Mouse (Mus musculus) forebrain, postnatal 0 days (tissue): ENCODE data around the gene Cacna1e. TPM values are rescaled to one million over a fixed set of nuclear protein-coding genes. Genes with fewer than 3 reads are reported as not detected.

Source experiments
- ATAC-seq: fragments of 200-750 bp; cut with Nextera tagmentation; 2 replicates; pipeline ENCODE4 v1.8.0; 2017; ENCODE audit warnings: mild to moderate bottlenecking, moderate library complexity
- DNase-seq: peaks from one replicate; pipeline ENCODE4 v3.0.0-alpha.2; 2015
- H3K27ac ChIP-seq: fragments of 300-500 bp; sonication (generic); 2 replicates; pipeline ENCODE4 v1.5.1; 2014; ENCODE audit warnings: low read depth, mild to moderate bottlenecking, antibody characterized with exemption, low read length, moderate library complexity, mixed read lengths
- H3K27me3 ChIP-seq: fragments of 300-500 bp; sonication (generic); 2 replicates; pipeline ENCODE4 v1.6.1; 2014; ENCODE audit warnings: mild to moderate bottlenecking, low read length, mixed read lengths; ENCODE audit not compliant: insufficient read depth
- H3K36me3 ChIP-seq: fragments of 300-500 bp; sonication (generic); 2 replicates; pipeline ENCODE4 v1.6.1; 2014; ENCODE audit warnings: mild to moderate bottlenecking, moderate library complexity; ENCODE audit not compliant: insufficient read depth
- H3K4me1 ChIP-seq: fragments of 300-500 bp; sonication (generic); 2 replicates; pipeline ENCODE4 v1.6.1; 2014; ENCODE audit warnings: antibody characterized with exemption; ENCODE audit not compliant: insufficient read depth
- H3K4me2 ChIP-seq: fragments of 300-500 bp; sonication (generic); 2 replicates; pipeline ENCODE4 v1.6.1; 2014; ENCODE audit warnings: low read depth, mild to moderate bottlenecking, moderate library complexity
- H3K4me3 ChIP-seq: fragments of 300-500 bp; sonication (generic); 2 replicates; pipeline ENCODE4 v1.5.1; 2014; ENCODE audit warnings: low read depth, low read length, mixed read lengths
- H3K9ac ChIP-seq: fragments of 300-500 bp; sonication (generic); 2 replicates; pipeline ENCODE4 v1.6.1; 2014; ENCODE audit warnings: mild to moderate bottlenecking
- H3K9me3 ChIP-seq: fragments of 300-500 bp; sonication (generic); 2 replicates; pipeline ENCODE4 v1.6.1; 2016; ENCODE audit warnings: low read length
- CTCF ChIP-seq: sonication (generic); IDR thresholded peaks from 2 replicates; pipeline ENCODE4 v1.5.1; 2016; ENCODE audit warnings: antibody characterized with exemption, control low read depth, low read depth
- WGBS: fragments of 180-500 bp; shearing (Covaris S2); extraction: QIAGEN DNeasy Blood & Tissue Kit; methylation state at CpG from one replicate; pipeline ENCODE4 v1.1.7; 2014; 5-methylcytosine and 5-hydroxymethylcytosine counted together
- polyA plus RNA-seq: library from polyadenylated mRNA; unstranded; fragments of >200 nt; fragmentation: Nextera tagmentation; extraction: Ambion mirVana; gene quantifications from 2 replicates; pipeline ENCODE4 v1.2.1, GENCODE M21; 2015
- total RNA-seq: library from RNA; depleted of rRNA; stranded (reverse); fragments of >200 nt; gene quantifications from 2 replicates; pipeline ENCODE4 v1.2.3, GENCODE M21; 2014

The Cacna1e gene
- total and polyA plus RNA-seq, 2 experiments from 2014 or later, result 7.2 to 74.0 TPM

- no peaks in the 10 kb centered on the region for H3K9me3 ChIP-seq
- TF ChIP-seq CTCF, result no peak
- H3K4me2 ChIP-seq, result no peak overlapping the region
- H3K27ac ChIP-seq, result no peak overlapping the region
- H3K9ac ChIP-seq, result no peak overlapping the region
- H3K4me3 ChIP-seq, result no peak overlapping the region
- ATAC-seq (no peak), DNase-seq (no peak)
- no peaks in the 10 kb centered on the region for H3K27me3 ChIP-seq
- H3K4me1 ChIP-seq, result no peaks in the 10 kb centered on the region
- H3K36me3 ChIP-seq, result no peaks in the 10 kb centered on the region
These were observed 280.5 kb downstream of the Cacna1e start for GRCm38 (mm10) chr1:154603781-154604180.

GRCm38 (mm10) chr1:154602531-154602930, 281.8 kb downstream of the Cacna1e start:
- Histone ChIP-seq H3K4me1 (no peaks in the 10 kb centered on the region), H3K4me2 (no peak overlapping the region), H3K9ac (no peak overlapping the region), H3K9me3 (no peaks in the 10 kb centered on the region), H3K36me3 (no peaks in the 10 kb centered on the region), H3K27me3 (no peaks in the 10 kb centered on the region), H3K4me3 (no peak overlapping the region), H3K27ac (no peak overlapping the region)
- 96% methylated on average over 1 of the region's 1 CpGs for WGBS
- no peak for ATAC-seq
- no peak for DNase-seq
- TF ChIP-seq CTCF, result no peak

- H3K4me2 ChIP-seq, result no peak overlapping the region
These were observed 301.8 kb downstream of the Cacna1e start for GRCm38 (mm10) chr1:154582516-154582915.

GRCm38 (mm10) chr1:154579929-154580328, 304.4 kb downstream of the Cacna1e start:
- ATAC-seq (no peak), DNase-seq (no peak)
- H3K9ac ChIP-seq, result no peak overlapping the region
- no peaks in the 10 kb centered on the region for H3K27me3 ChIP-seq
- H3K4me1 ChIP-seq, result no peaks in the 10 kb centered on the region
- H3K4me2 ChIP-seq, result no peak overlapping the region
- no peak for TF ChIP-seq CTCF
- no peak overlapping the region for H3K27ac ChIP-seq
- H3K36me3 ChIP-seq, result no peaks in the 10 kb centered on the region
- 72% methylated on average over 2 of the region's 2 CpGs for WGBS
- H3K9me3 ChIP-seq, result no peaks in the 10 kb centered on the region
- H3K4me3 ChIP-seq, result no peak overlapping the region

More at GRCm38 (mm10) chr1:154582516-154582915, 301.8 kb downstream of the Cacna1e start:
- no peaks in the 10 kb centered on the region for H3K4me1 ChIP-seq
- no peak overlapping the region for H3K9ac ChIP-seq
- 0 out of 2 replicates have a peak overlapping the region, but pooled peaks have one; percentile 30 for H3K27ac ChIP-seq
- WGBS, result 77% methylated on average over 3 of the region's 3 CpGs
- H3K9me3 ChIP-seq, result no peaks in the 10 kb centered on the region
- H3K36me3 ChIP-seq, result no peaks in the 10 kb centered on the region
- no peak for TF ChIP-seq CTCF
- no peak overlapping the region for H3K4me3 ChIP-seq
- DNase-seq (no peak), ATAC-seq (no peak)
- H3K27me3 ChIP-seq, result no peaks in the 10 kb centered on the region

GRCm38 (mm10) chr1:154578748-154579147, 305.6 kb downstream of the Cacna1e start:
- Histone ChIP-seq H3K4me3 (no peak overlapping the region), H3K9ac (no peak overlapping the region), H3K4me1 (no peaks in the 10 kb centered on the region), H3K27me3 (no peaks in the 10 kb centered on the region), H3K4me2 (no peak overlapping the region), H3K9me3 (no peaks in the 10 kb centered on the region), H3K36me3 (no peaks in the 10 kb centered on the region), H3K27ac (no peak overlapping the region)
- WGBS, result 85% methylated on average over 4 of the region's 4 CpGs
- DNase-seq (no peak), ATAC-seq (no peak)
- no peak for TF ChIP-seq CTCF

- Histone ChIP-seq H3K4me2 (no peak overlapping the region), H3K9ac (no peak overlapping the region), H3K27me3 (no peaks in the 10 kb centered on the region), H3K4me1 (no peaks in the 10 kb centered on the region), H3K27ac (no peak overlapping the region), H3K9me3 (no peaks in the 10 kb centered on the region), H3K36me3 (no peaks in the 10 kb centered on the region), H3K4me3 (no peak overlapping the region)
- no peak for ATAC-seq
- DNase-seq, result no peak
- no peak for TF ChIP-seq CTCF
- WGBS, result 78% methylated on average over 2 of the region's 2 CpGs
These were observed 307.9 kb downstream of the Cacna1e start for GRCm38 (mm10) chr1:154576418-154576817.

GRCm38 (mm10) chr1:154566026-154566425, 318.3 kb downstream of the Cacna1e start:
- no peak for ATAC-seq
- DNase-seq, result no peak
- Histone ChIP-seq H3K9ac (no peak overlapping the region), H3K27ac (no peak overlapping the region), H3K27me3 (no peaks in the 10 kb centered on the region), H3K4me3 (no peak overlapping the region), H3K36me3 (no peaks in the 10 kb centered on the region), H3K4me1 (no peaks in the 10 kb centered on the region), H3K9me3 (no peaks in the 10 kb centered on the region), H3K4me2 (no peak overlapping the region)
- no peak for TF ChIP-seq CTCF
- WGBS, result 83% methylated on average over 6 of the region's 6 CpGs
